Mouse (Mus musculus): Measurements from ENCODE around the gene Wdfy1. TPM values are rescaled to one million over a fixed set of nuclear protein-coding genes. Genes with fewer than 3 reads are reported as not detected.

The Wdfy1 gene
- polyA plus RNA-seq, 1 experiment = 0.58 TPM

DNA sequence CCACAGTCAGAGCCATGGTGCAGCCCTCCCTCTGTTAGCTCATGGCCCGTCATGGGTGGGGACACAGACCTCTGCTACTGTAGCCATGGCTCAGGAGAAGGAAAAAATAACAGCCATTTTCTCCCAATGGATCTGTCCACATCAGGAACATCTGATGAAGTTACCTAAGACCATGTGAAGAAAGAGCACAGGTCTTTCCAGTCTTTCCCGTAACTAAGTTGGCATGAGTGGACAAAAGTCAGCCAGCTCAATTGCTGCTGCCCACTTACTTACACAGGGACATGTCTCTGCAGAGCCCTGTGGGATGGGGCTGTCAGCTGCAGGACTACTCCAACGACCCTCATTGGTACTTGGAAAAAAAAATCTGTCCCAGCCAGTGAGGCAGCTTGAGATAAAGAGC lies 69.2 kb downstream of the Wdfy1 start:
- Histone ChIP-seq H3K4me3 (replicated peaks) (no peak overlapping the region), H3K9me3 (ENCODE audit: control insufficient read depth, low read length) (no peaks in the 10 kb centered on the region), H3K36me3 (ENCODE audit: control insufficient read depth) (peaks cover 7% of the 10 kb centered on the region), H3K27me3 (ENCODE audit: control insufficient read depth) (no peaks in the 10 kb centered on the region), H3K4me1 (ENCODE audit: control insufficient read depth) (no peaks in the 10 kb centered on the region; the same call in 1 of the 2 replicates)
- TF ChIP-seq TAL1 (IDR thresholded peaks at IDR 0.05; ENCODE audit: low read length) = no peak
- no peak for TF ChIP-seq GATA1 (IDR thresholded peaks at IDR 0.05; ENCODE audit: low read length)

GRCm38 (mm10) chr1:79704672-79705071 lies 71.3 kb downstream of the Wdfy1 start:
- H3K27me3 ChIP-seq (ENCODE audit: control insufficient read depth) = no peaks in the 10 kb centered on the region
- H3K9me3 ChIP-seq (ENCODE audit: control insufficient read depth, low read length) = no peaks in the 10 kb centered on the region
- no peaks in the 10 kb centered on the region for H3K4me1 ChIP-seq (ENCODE audit: control insufficient read depth)
- TF ChIP-seq GATA1 (IDR thresholded peaks at IDR 0.05; ENCODE audit: low read length) = no peak
- TF ChIP-seq TAL1 (IDR thresholded peaks at IDR 0.05; ENCODE audit: low read length) = no peak
- H3K36me3 ChIP-seq (ENCODE audit: control insufficient read depth) = peaks cover 9% of the 10 kb centered on the region
- H3K4me3 ChIP-seq (replicated peaks) = no peak overlapping the region

- TF ChIP-seq GATA1 (IDR thresholded peaks at IDR 0.05; ENCODE audit: low read length) = no peak
- TF ChIP-seq TAL1 (IDR thresholded peaks at IDR 0.05; ENCODE audit: low read length) = no peak
- H3K4me1 ChIP-seq (ENCODE audit: control insufficient read depth) = no peaks in the 10 kb centered on the region
- H3K27me3 ChIP-seq (ENCODE audit: control insufficient read depth) = no peaks in the 10 kb centered on the region
- no peak overlapping the region for H3K4me3 ChIP-seq (replicated peaks)
- no peaks in the 10 kb centered on the region for H3K9me3 ChIP-seq (ENCODE audit: control insufficient read depth, low read length)
- peaks cover 9% of the 10 kb centered on the region for H3K36me3 ChIP-seq (ENCODE audit: control insufficient read depth)
Measured at GRCm38 (mm10) chr1:79703520-79703919, 72.4 kb downstream of the Wdfy1 start.

DNA sequence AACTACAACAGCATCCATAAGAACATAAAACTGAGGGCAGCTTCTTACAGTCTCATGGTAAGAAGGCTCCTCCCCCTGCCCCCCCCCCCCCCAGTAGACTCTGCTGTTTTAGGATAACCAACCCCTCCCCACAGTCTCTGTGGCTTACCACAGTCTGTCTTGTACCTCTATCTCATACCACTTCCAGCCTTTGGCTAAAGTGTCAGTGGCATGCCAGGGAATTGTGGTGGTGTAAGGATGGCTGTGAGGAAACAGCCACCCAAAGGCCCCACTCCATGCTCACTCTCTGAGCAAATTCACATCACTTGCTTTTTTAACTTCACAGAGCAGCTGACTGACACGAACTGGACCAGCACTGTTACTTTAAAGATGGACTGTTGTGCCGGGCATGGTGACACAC lies 77.4 kb downstream of the Wdfy1 start:
- TF ChIP-seq TAL1 (IDR thresholded peaks at IDR 0.05; ENCODE audit: low read length) (no peak), GATA1 (IDR thresholded peaks at IDR 0.05; ENCODE audit: low read length) (no peak)
- H3K4me3 ChIP-seq (replicated peaks) = no peak overlapping the region
- no peaks in the 10 kb centered on the region for H3K27me3 ChIP-seq (ENCODE audit: control insufficient read depth)
- no peaks in the 10 kb centered on the region for H3K9me3 ChIP-seq (ENCODE audit: control insufficient read depth, low read length)
- peaks cover 2% of the 10 kb centered on the region; the same call in 1 of the 2 replicates for H3K36me3 ChIP-seq (ENCODE audit: control insufficient read depth)
- H3K4me1 ChIP-seq (ENCODE audit: control insufficient read depth) = no peaks in the 10 kb centered on the region

DNA sequence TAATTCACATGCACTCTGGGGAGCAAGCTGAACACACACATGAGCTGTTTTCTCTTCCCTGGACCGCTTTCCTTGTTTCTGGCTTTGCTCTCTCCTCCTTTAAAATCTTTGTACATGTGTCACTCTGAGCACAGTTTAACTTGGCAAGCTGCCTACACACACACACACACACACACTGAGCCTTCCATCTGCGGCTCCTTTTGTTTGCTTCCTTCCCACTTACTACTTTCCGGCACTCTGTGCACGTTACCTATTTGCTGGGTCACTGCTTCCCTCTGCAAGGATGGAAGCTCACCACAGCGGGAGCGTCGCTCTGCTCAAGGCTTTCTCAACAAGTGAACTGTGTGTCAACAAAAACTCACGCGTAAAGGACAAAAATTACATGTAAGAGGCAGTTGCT lies 78.6 kb downstream of the Wdfy1 start:
- no peaks in the 10 kb centered on the region for H3K4me1 ChIP-seq (ENCODE audit: control insufficient read depth)
- no peaks in the 10 kb centered on the region for H3K9me3 ChIP-seq (ENCODE audit: control insufficient read depth, low read length)
- peaks cover 2% of the 10 kb centered on the region; the same call in 1 of the 2 replicates for H3K36me3 ChIP-seq (ENCODE audit: control insufficient read depth)
- no peak for TF ChIP-seq TAL1 (IDR thresholded peaks at IDR 0.05; ENCODE audit: low read length)
- no peak for TF ChIP-seq GATA1 (IDR thresholded peaks at IDR 0.05; ENCODE audit: low read length)
- no peaks in the 10 kb centered on the region for H3K27me3 ChIP-seq (ENCODE audit: control insufficient read depth)
- H3K4me3 ChIP-seq (replicated peaks) = no peak overlapping the region

DNA sequence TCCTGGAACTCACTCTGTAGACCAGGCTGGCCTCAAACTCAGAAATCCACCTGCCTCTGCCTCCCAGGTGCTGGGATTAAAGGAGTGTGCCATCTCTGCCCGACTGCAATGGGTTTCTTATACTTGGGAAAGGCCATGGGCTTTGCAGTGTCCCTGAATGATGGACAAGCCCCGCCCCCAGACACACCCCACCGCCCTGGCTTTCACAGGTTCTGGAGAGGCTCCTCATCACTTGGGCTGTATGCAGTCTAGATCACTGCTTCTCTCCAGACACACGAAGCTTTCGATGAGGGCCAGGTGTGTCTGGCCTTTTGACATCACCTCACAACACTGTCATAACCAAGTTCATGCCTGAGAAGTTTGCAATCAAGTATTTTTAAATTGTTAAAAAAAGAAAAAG lies 79.0 kb downstream of the Wdfy1 start:
- H3K27me3 ChIP-seq (ENCODE audit: control insufficient read depth) = no peaks in the 10 kb centered on the region
- H3K4me1 ChIP-seq (ENCODE audit: control insufficient read depth) = no peaks in the 10 kb centered on the region
- H3K36me3 ChIP-seq (ENCODE audit: control insufficient read depth) = peaks cover 2% of the 10 kb centered on the region; the same call in 1 of the 2 replicates
- H3K4me3 ChIP-seq (replicated peaks) = no peak overlapping the region
- H3K9me3 ChIP-seq (ENCODE audit: control insufficient read depth, low read length) = no peaks in the 10 kb centered on the region
- TF ChIP-seq GATA1 (IDR thresholded peaks at IDR 0.05; ENCODE audit: low read length) (no peak), TAL1 (IDR thresholded peaks at IDR 0.05; ENCODE audit: low read length) (no peak)

- TF ChIP-seq TAL1 (IDR thresholded peaks at IDR 0.05; ENCODE audit: low read length) (no peak), GATA1 (IDR thresholded peaks at IDR 0.05; ENCODE audit: low read length) (no peak)
- H3K9me3 ChIP-seq (ENCODE audit: control insufficient read depth, low read length) = no peaks in the 10 kb centered on the region
- H3K4me3 ChIP-seq (replicated peaks) = no peak overlapping the region
- H3K4me1 ChIP-seq (ENCODE audit: control insufficient read depth) = no peaks in the 10 kb centered on the region
- H3K36me3 ChIP-seq (ENCODE audit: control insufficient read depth) = no peaks in the 10 kb centered on the region
- H3K27me3 ChIP-seq (ENCODE audit: control insufficient read depth) = no peaks in the 10 kb centered on the region
Measured at GRCm38 (mm10) chr1:79692482-79692881, 83.5 kb downstream of the Wdfy1 start.

GRCm38 (mm10) chr1:79687254-79687653 lies 88.7 kb downstream of the Wdfy1 start:
- H3K36me3 ChIP-seq (ENCODE audit: control insufficient read depth) = no peaks in the 10 kb centered on the region

GRCm38 (mm10) chr1:79684027-79684426 lies 91.9 kb downstream of the Wdfy1 start:
- H3K36me3 ChIP-seq (ENCODE audit: control insufficient read depth) = no peaks in the 10 kb centered on the region
- TF ChIP-seq TAL1 (IDR thresholded peaks at IDR 0.05; ENCODE audit: low read length) (no peak), GATA1 (IDR thresholded peaks at IDR 0.05; ENCODE audit: low read length) (no peak)
- no peak overlapping the region for H3K4me3 ChIP-seq (replicated peaks)
- H3K4me1 ChIP-seq (ENCODE audit: control insufficient read depth) = no peaks in the 10 kb centered on the region
- no peaks in the 10 kb centered on the region for H3K27me3 ChIP-seq (ENCODE audit: control insufficient read depth)
- no peaks in the 10 kb centered on the region for H3K9me3 ChIP-seq (ENCODE audit: control insufficient read depth, low read length)

More at GRCm38 (mm10) chr1:79687254-79687653, 88.7 kb downstream of the Wdfy1 start:
- no peak overlapping the region for H3K4me3 ChIP-seq (replicated peaks)
- H3K4me1 ChIP-seq (ENCODE audit: control insufficient read depth) = no peaks in the 10 kb centered on the region
- H3K9me3 ChIP-seq (ENCODE audit: control insufficient read depth, low read length) = no peaks in the 10 kb centered on the region
- H3K27me3 ChIP-seq (ENCODE audit: control insufficient read depth) = no peaks in the 10 kb centered on the region
- no peak for TF ChIP-seq GATA1 (IDR thresholded peaks at IDR 0.05; ENCODE audit: low read length)
- no peak for TF ChIP-seq TAL1 (IDR thresholded peaks at IDR 0.05; ENCODE audit: low read length)

DNA sequence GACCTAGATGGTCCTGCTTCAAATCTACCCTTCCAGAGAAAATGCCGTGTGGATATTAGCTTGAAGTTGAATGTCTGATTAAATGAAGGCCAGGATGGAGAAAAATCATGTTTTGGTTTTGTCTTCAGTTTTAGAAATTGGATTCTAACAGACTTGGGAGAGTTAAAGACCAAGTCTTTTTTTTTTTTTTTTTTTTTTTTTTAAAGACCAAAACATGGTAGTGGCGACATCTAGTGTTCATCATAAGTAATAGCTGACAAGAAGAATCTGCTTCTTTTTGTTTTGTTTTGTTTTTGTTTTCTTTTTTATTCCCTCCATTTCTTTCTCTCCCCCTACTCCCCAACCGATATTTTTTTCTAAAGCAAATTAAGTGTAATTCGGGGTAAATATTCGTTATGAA lies 93.0 kb downstream of the Wdfy1 start:
- Histone ChIP-seq H3K9me3 (ENCODE audit: control insufficient read depth, low read length) (no peaks in the 10 kb centered on the region), H3K4me3 (replicated peaks) (no peak overlapping the region), H3K36me3 (ENCODE audit: control insufficient read depth) (no peaks in the 10 kb centered on the region), H3K4me1 (ENCODE audit: control insufficient read depth) (no peaks in the 10 kb centered on the region), H3K27me3 (ENCODE audit: control insufficient read depth) (no peaks in the 10 kb centered on the region)
- TF ChIP-seq GATA1 (IDR thresholded peaks at IDR 0.05; ENCODE audit: low read length) = no peak
- no peak for TF ChIP-seq TAL1 (IDR thresholded peaks at IDR 0.05; ENCODE audit: low read length)
